Mouse (Mus musculus): ENCODE results near the gene Ube2s. TPM values are rescaled to one million over a fixed set of nuclear protein-coding genes. Genes with fewer than 3 reads are reported as not detected.
"Not testable (repeated sequence)": the region's sequence is repeated elsewhere in the genome, so short reads cannot be mapped to it uniquely, and the experiment has no call there.

Gene Ube2s
- polyA plus RNA-seq, 1 experiment from 2014 or later: 212 TPM

- Histone ChIP-seq H3K9ac (ENCODE audit: low read length) (no peak overlapping the region), H3K4me2 (ENCODE audit: low read depth, low read length) (no peak overlapping the region), H3K4me1 (ENCODE audit: control insufficient read depth, insufficient read depth, low read length) (peaks cover 18% of the 10 kb centered on the region), H3K4me3 (replicated peaks; ENCODE audit: low read length) (no peak overlapping the region), H3K27me3 (ENCODE audit: control insufficient read depth, insufficient read depth, low read length) (no peaks in the 10 kb centered on the region), H3K27ac (ENCODE audit: low read length) (no peak overlapping the region), H3K9me3 (replicated peaks; ENCODE audit: control insufficient read depth, low read length) (no peaks in the 10 kb centered on the region), H3K36me3 (ENCODE audit: control insufficient read depth, insufficient read depth, low read length) (peaks cover 20% of the 10 kb centered on the region; the same call in 1 of the 2 replicates)
- peak; percentile 11; the same call in 1 of the 2 replicates for ATAC-seq (ENCODE audit: insufficient read depth, low FRiP score)
- WGBS: 82% methylated on average over 7 of the region's 7 CpGs
Measured at GRCm38 (mm10) chr7:4806716-4807115, 5.7 kb downstream of the Ube2s start.

GRCm38 (mm10) chr7:4802247-4802646, 10.1 kb downstream of the Ube2s start:
- Histone ChIP-seq H3K9ac (ENCODE audit: low read length) (no peak overlapping the region), H3K4me1 (ENCODE audit: control insufficient read depth, insufficient read depth, low read length) (no peaks in the 10 kb centered on the region), H3K36me3 (ENCODE audit: control insufficient read depth, insufficient read depth, low read length) (peaks cover 15% of the 10 kb centered on the region), H3K27ac (ENCODE audit: low read length) (no peak overlapping the region), H3K27me3 (ENCODE audit: control insufficient read depth, insufficient read depth, low read length) (no peaks in the 10 kb centered on the region), H3K4me2 (ENCODE audit: low read depth, low read length) (no peak overlapping the region), H3K4me3 (replicated peaks; ENCODE audit: low read length) (no peak overlapping the region), H3K9me3 (replicated peaks; ENCODE audit: control insufficient read depth, low read length) (no peaks in the 10 kb centered on the region)
- ATAC-seq (ENCODE audit: insufficient read depth, low FRiP score): no peak

- no peak for ATAC-seq (ENCODE audit: insufficient read depth, low FRiP score)
- Histone ChIP-seq H3K9ac (ENCODE audit: low read length) (no peak overlapping the region), H3K27ac (ENCODE audit: low read length) (no peak overlapping the region), H3K36me3 (ENCODE audit: control insufficient read depth, insufficient read depth, low read length) (peaks cover 20% of the 10 kb centered on the region), H3K9me3 (replicated peaks; ENCODE audit: control insufficient read depth, low read length) (no peaks in the 10 kb centered on the region), H3K4me3 (replicated peaks; ENCODE audit: low read length) (no peak overlapping the region), H3K4me1 (ENCODE audit: control insufficient read depth, insufficient read depth, low read length) (peaks cover 16% of the 10 kb centered on the region; the same call in 1 of the 2 replicates), H3K4me2 (ENCODE audit: low read depth, low read length) (no peak overlapping the region), H3K27me3 (ENCODE audit: control insufficient read depth, insufficient read depth, low read length) (no peaks in the 10 kb centered on the region)
- 67% methylated on average over 7 of the region's 7 CpGs for WGBS
Measured at GRCm38 (mm10) chr7:4795767-4796433, 16.5 kb downstream of the Ube2s start.

- WGBS: 70% methylated on average over 3 of the region's 3 CpGs
- peak overlapping the region; percentile 74; the same call in 1 of the 2 replicates for H3K4me2 ChIP-seq (ENCODE audit: low read depth, low read length)
- H3K4me3 ChIP-seq (replicated peaks; ENCODE audit: low read length): no peak overlapping the region
- H3K9me3 ChIP-seq (replicated peaks; ENCODE audit: control insufficient read depth, low read length): no peaks in the 10 kb centered on the region
- ATAC-seq (ENCODE audit: insufficient read depth, low FRiP score): no peak
- no peak overlapping the region for H3K27ac ChIP-seq (ENCODE audit: low read length)
- no peak overlapping the region for H3K9ac ChIP-seq (ENCODE audit: low read length)
- peaks cover 16% of the 10 kb centered on the region; the same call in 1 of the 2 replicates for H3K4me1 ChIP-seq (ENCODE audit: control insufficient read depth, insufficient read depth, low read length)
- peaks cover 20% of the 10 kb centered on the region for H3K36me3 ChIP-seq (ENCODE audit: control insufficient read depth, insufficient read depth, low read length)
- H3K27me3 ChIP-seq (ENCODE audit: control insufficient read depth, insufficient read depth, low read length): no peaks in the 10 kb centered on the region
Measured at GRCm38 (mm10) chr7:4794631-4795168, 17.7 kb downstream of the Ube2s start.

DNA sequence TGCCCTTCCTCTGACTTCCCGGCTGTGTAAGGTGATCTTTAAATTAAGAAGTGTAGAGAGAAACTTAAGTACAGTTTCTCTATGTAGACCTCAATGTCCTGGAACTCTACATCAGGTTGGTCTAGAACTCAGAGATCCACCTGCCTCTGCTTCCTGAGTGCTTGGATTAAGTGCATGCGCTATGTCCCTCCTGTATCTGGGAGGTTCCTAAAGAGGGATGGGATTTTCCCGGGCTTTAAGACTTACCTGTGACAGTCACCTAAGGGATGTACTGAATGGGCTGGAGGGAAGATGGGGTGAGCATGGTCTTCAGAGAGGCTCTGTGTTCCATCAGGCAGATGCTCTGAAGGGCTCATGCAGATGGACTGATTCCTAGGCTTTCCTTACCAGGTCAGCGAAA, 18.7 kb downstream of the Ube2s start:
- Histone ChIP-seq H3K4me2 (ENCODE audit: low read depth, low read length) (peak overlapping the region; percentile 74), H3K9me3 (replicated peaks; ENCODE audit: control insufficient read depth, low read length) (no peaks in the 10 kb centered on the region), H3K9ac (ENCODE audit: low read length) (peak overlapping the region; percentile 99), H3K27ac (ENCODE audit: low read length) (peak overlapping the region; percentile 96), H3K4me3 (replicated peaks; ENCODE audit: low read length) (peak overlapping the region; percentile 96), H3K27me3 (ENCODE audit: control insufficient read depth, insufficient read depth, low read length) (no peaks in the 10 kb centered on the region), H3K36me3 (ENCODE audit: control insufficient read depth, insufficient read depth, low read length) (peaks cover 20% of the 10 kb centered on the region), H3K4me1 (ENCODE audit: control insufficient read depth, insufficient read depth, low read length) (peaks cover 16% of the 10 kb centered on the region; the same call in 1 of the 2 replicates)
- WGBS: 33% methylated on average over 4 of the region's 4 CpGs
- ATAC-seq (ENCODE audit: insufficient read depth, low FRiP score): no peak

DNA sequence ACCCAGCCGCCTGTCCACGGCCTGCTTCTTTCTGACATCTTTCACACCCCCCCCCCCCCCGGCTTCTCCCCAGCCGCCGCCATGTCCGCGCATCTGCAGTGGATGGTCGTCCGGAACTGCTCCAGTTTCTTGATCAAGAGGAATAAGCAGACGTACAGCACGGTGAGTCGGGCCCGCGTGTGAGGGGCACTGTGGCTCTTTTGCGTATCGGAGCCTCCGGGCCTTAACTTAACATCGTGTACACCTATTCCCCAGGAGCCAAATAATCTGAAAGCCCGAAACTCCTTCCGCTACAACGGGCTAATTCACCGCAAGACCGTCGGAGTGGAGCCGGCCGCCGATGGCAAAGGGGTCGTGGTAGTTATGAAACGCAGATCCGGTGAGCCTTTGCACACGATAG, 19.1 kb downstream of the Ube2s start:
- Histone ChIP-seq H3K9ac (ENCODE audit: low read length) (peak overlapping the region; percentile 99), H3K4me1 (ENCODE audit: control insufficient read depth, insufficient read depth, low read length) (peaks cover 20% of the 10 kb centered on the region), H3K27ac (ENCODE audit: low read length) (peak overlapping the region; percentile 96), H3K36me3 (ENCODE audit: control insufficient read depth, insufficient read depth, low read length) (peaks cover 20% of the 10 kb centered on the region), H3K4me2 (ENCODE audit: low read depth, low read length) (peak overlapping the region; percentile 74), H3K4me3 (replicated peaks; ENCODE audit: low read length) (peak overlapping the region; percentile 96)
- H3K9me3 ChIP-seq (replicated peaks; ENCODE audit: control insufficient read depth, low read length); ATAC-seq (ENCODE audit: insufficient read depth, low FRiP score); H3K27me3 ChIP-seq (ENCODE audit: control insufficient read depth, insufficient read depth, low read length): not testable (repeated sequence)
- under 1% methylated on average over 31 of the region's 31 CpGs for WGBS

- H3K4me1 ChIP-seq (ENCODE audit: control insufficient read depth, insufficient read depth, low read length): peaks cover 21% of the 10 kb centered on the region
- no peaks in the 10 kb centered on the region for H3K9me3 ChIP-seq (replicated peaks; ENCODE audit: control insufficient read depth, low read length)
- H3K4me3 ChIP-seq (replicated peaks; ENCODE audit: low read length): peak within 1 kb of the TSS; percentile 96
- peak within 1 kb of the TSS; percentile 96 for H3K27ac ChIP-seq (ENCODE audit: low read length)
- H3K9ac ChIP-seq (ENCODE audit: low read length): peak within 1 kb of the TSS; percentile 99
- H3K36me3 ChIP-seq (ENCODE audit: control insufficient read depth, insufficient read depth, low read length): peaks cover 20% of the 10 kb centered on the region
- WGBS: under 1% methylated on average over 54 of the region's 54 CpGs
- H3K4me2 ChIP-seq (ENCODE audit: low read depth, low read length): peak within 1 kb of the TSS; percentile 74
- H3K27me3 ChIP-seq (ENCODE audit: control insufficient read depth, insufficient read depth, low read length): no peaks in the 10 kb centered on the region
- peak; percentile 90 for ATAC-seq (ENCODE audit: insufficient read depth, low FRiP score)
Measured at GRCm38 (mm10) chr7:4792278-4793212, 19.8 kb downstream of the Ube2s start, which contains the start of gene Rpl28. Gene Rpl28 (plus strand): TSS chr7:4792874.

DNA sequence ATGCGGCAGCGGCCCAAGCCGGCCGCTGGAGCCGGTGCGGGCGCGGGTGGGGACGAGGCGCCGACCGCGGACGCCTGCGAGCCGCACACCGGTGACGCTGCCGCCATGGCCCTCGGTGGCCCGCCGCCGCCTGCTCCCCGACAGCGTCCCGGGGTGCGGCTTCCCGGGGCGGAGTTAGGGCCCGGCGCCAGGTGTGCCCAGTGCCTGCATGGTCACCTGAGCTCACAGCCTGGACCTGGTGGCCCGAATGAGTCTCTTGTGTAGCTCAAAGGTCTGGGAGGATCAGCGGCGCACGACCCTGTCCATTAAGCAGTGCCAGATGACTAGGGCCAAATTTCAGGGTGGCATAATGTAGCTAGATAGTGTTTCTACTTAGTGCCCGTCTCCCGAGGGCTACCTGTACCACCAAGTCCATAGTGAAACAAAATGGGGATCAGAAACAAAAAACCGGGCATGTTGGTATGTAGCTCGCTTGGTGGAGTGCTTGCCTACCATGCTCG, 22.9 kb downstream of the Ube2s start, which contains the start of gene Tmem238:
Tmem238 (minus strand) TSS at position 221 of the 500 bp plus-strand sequence.
- Histone ChIP-seq H3K4me1 (ENCODE audit: control insufficient read depth, insufficient read depth, low read length) (peaks cover 15% of the 10 kb centered on the region), H3K9me3 (replicated peaks; ENCODE audit: control insufficient read depth, low read length) (no peaks in the 10 kb centered on the region), H3K4me3 (replicated peaks; ENCODE audit: low read length) (peak within 1 kb of the TSS; percentile 72), H3K9ac (ENCODE audit: low read length) (peak within 1 kb of the TSS; percentile 84), H3K27ac (ENCODE audit: low read length) (peak within 1 kb of the TSS; percentile 89), H3K27me3 (ENCODE audit: control insufficient read depth, insufficient read depth, low read length) (no peaks in the 10 kb centered on the region), H3K4me2 (ENCODE audit: low read depth, low read length) (peak within 1 kb of the TSS; percentile 93), H3K36me3 (ENCODE audit: control insufficient read depth, insufficient read depth, low read length) (peaks cover 6% of the 10 kb centered on the region; the same call in 1 of the 2 replicates)
- WGBS: 7% methylated on average over 40 of the region's 40 CpGs
- ATAC-seq (ENCODE audit: insufficient read depth, low FRiP score): peak; percentile 70
